Mouse (Mus musculus): ENCODE measurements at regions not wholly inside any gene's neighbourhood (a gene's known extent, or its start where the extent isn't known, plus 50 kb on each side); places are given as distances from the start of the nearest gene placed in this dataset.

DNA sequence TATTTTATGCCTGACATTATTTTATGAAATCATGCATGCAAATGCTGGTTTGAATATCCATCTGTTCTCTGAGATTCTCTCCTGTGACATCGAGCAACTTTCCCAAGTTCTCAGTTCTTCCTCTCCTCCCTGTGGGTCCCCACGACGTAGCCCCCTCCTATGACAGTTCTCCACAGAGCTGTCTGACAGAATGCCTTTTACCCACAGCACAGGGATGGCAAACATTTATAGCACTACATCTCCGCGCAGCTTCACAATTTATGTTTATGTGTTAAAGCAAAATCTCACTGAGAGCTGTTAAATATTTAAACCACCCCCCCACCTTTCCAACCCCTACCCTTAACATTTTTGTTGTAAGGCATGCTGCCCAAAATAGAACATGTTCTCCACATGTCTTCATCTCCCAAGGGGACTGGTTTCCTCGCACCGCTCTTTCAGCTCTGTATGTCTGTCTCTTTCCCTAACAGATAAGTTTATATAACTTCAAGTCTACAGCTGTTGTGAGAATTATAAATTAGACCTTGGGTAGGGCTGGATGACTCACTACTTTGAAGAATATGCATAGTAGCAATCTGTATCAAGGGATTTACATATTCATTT is 63.5 kb upstream of the Ndst3 start:
- DNase-seq = no peak

DNA sequence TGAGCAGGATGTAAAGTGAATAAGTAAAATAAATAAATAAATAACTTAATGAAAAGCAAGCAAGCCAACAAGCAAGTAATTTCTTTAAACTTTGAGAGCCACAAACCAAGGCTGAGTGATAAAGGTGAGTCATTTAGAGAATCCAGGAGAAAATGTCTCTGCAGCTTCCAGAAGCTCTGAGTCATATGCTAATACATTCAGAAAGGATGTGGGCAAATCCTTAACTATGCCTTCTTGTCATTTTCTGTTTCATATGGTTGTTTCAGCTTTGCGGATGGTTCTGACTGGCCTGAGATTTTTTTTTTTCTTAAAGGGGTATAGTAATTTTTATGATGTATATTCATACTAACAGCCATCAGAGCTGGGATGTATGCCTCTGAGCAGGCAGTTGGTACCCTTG is 64.3 kb upstream of the Ndst3 start:
- DNase-seq = no peak

DNA sequence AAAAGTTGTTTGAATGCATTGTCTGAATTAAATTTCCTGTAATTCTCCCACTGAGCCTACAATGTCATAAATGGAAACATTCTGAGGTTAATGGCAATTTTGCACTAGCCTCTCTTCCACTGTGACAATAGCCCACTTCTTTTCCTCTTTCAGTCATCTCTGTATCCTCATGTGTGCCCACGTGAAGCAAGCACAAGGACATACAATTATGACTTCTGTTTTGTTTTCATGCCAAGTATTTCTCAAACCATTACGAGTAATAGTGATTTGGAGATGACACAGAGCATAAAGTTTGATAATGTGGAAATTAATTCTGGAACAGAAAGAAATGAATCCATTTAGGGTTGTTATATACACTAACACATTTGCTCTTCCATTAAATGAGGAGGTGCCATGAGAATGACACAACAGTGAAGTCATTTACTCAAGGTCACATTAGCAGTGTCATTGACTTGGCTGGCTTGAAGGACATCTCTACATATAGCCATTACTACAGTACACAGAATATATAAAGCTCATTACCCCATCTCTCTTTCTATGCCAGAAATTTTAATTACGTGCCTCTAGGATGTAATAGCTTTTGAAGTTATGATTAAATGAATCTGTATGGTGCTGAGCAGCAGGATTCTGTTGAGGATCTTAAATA is 75.4 kb upstream of the Ndst3 start:
- DNase-seq = no peak

DNA sequence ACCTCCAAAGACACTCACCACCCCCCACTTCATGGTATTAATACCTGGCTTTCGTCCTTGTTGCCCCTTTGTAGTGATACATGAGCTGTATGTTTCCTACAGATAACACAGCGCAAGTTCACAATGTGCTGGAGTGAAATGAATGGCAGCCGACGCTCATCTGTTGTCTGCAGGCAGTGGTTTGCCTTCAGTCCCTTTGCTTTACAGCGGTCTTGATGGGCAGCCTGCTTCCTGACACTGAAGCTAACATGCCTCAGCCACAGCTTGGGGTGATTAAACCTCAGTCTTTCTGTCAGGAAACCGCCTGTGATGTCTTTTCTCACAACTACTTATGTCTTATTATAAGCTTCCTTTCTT is 75.9 kb upstream of the Ndst3 start:
- no peak for DNase-seq

DNA sequence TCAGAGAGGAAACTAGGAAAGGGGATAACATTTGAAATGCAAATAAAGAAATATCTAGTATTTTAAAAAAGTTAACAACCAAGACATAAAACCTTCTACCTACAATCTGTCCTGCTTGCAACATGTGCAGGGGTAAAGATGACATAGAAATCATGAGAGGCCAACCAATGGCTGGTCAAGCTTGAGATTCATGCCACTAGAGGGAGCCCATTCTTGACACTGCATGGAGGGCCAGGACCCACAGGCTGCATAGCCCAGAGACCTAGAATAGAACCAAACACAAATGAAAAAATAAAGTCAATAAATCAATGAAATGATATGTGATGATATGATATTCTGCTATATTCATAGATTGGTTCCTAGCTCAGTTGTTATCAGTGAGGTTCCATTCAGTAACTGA is 89.9 kb upstream of the Ndst3 start:
- no peak for DNase-seq

DNA sequence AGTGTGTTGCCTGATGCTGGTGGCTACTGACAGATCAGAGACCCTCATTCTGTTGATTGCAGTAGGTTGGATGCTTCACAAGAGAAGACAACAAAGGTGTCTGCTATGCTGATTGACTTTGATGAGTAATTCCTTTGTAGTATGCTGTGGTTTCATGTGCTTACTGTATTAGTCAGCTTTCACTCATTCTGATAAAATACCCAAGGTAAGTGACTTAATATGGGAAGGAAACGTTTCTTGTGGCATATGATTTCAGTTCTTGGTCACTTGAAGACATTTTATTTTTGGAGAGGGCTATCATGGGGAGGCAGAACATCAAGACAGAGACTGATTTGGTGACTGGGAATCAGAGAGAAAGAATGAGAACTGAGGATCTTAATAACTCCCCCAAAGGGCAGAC is 90.9 kb upstream of the Ndst3 start:
- DNase-seq = no peak

DNA sequence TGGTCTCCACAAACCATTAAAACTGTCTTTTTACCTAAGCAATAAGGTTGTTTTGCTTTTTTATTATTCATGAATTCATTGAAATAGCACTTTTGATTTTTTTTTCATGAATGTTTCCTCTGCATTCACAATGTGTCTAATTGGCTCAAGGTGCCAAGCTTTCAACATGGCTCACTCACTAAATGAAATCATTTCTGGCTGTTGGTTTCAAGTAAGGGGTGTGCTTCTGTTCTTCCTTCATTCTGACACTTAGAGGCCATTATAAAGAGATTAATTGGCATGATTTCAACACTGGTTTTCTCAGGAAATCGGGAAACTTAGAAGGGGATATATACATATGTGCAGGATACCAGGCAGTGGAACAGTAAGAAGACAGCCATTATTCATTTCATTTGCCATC is 93.5 kb upstream of the Ndst3 start:
- no peak for DNase-seq

DNA sequence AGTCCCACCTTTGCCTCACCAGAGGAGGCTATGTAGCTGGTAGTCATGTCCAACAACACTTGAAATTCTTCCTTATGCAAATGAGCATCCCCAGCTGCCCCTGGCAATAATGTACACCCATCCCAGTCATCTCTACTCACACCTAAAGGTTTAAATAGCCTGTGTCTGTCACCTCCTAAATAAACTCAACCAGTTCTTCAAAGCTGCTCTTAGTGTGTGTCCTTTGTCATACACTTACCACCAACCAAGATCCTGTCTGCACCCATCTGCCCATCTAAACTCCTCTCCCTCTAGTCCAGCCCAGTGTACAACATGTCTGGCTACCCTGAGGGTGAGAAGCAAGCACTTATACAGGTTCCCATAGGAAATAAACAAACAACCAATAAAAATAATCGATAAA is 103.4 kb upstream of the Ndst3 start:
- no peak for DNase-seq

DNA sequence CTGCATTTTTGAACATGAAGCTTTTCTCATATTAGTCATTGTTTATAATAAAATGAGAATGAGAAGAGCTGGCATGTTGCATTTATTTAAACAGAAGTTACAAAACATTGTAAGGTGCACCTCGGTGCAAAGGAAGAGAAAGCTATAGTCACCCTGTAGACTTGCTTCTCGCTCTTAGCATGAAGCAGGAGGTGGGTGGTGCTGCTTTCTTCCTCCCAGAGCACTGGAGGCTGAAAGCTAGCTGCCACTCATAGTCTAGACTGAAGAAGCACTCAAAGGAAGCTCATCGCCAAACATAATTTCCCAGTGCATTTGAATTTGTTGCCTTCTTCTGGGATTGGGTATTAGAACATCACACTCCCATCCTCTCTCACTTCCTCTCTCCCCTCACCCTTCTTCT is 114.7 kb upstream of the Ndst3 start:
- no peak for DNase-seq

DNA sequence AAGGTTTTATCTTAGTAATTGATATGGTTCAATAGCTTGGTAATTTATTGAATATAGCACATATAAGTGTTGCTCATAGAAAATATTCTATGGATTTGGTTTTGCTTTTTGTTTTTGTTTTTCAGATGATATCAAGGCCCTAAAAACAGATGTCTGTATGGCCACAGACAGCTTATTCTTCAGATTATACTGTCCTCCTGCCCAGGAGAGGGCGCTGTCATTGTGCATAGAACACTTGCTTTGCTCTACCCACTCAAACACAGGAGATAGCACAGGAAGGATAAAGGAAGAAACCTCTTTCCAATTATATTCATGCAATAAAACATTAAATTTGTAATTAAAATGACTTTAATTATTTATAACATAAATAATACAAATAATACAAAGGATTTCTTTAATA is 115.4 kb upstream of the Ndst3 start:
- DNase-seq = no peak

DNA sequence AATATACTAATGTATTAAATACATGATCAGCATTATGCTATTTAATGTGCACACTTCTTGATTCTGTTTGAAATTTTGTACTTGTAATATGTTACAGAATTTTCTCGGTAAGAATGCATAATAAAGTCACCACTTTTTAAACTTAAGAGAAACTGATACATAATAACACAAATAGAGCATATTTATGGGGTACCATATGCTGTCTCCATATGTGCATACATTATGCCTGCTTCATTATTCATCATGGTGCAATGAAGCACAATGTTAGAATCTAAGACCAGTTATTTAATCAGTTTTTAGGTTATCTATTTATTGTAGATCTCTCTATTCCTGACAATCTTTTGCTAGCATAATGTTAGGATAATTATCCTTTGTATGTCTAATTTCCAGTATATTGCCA is 115.9 kb upstream of the Ndst3 start:
- DNase-seq = no peak

DNA sequence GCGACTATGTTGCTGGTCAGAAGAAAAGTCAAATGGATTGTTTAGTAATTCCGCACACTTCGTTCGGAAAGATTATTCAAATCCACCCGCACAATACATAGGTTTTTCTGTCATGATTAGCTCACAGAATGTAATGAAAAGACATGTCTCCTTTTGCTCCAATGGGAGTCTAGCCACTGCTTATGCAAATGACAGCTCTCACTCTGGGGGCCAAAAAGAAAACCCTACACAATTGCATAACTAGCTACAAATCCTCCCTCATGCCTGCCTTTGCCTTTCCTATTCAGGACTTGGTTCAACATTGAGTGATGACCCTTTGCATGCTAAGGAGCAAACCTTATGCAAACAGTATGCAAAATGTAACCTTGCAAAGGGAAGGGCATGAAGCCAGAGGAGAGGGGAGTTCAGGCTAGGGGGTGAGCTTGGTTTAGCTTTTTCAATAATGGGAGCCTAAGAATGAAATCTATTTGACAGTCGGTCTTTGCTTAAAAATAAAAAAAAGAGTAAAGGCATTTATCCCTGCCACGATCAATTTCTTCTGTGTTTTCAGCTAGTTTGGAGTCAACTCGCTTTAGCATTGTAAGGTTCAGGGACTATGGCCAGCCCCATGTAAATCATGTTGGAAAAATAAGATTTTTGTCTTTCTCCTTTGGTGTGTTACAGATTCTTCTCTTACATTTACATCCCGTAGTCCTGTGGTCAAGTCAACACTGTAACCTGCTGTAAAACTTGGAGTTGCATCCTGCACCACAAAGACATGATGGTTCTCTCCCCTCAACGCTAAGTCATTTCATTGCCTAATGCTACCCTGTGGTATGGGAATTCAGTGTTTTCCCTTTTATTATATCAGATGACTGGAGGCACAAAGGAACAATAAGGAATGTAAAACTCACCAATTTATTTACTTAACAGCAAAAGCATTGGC is 119.6 kb upstream of the Ndst3 start:
- DNase-seq = no peak

DNA sequence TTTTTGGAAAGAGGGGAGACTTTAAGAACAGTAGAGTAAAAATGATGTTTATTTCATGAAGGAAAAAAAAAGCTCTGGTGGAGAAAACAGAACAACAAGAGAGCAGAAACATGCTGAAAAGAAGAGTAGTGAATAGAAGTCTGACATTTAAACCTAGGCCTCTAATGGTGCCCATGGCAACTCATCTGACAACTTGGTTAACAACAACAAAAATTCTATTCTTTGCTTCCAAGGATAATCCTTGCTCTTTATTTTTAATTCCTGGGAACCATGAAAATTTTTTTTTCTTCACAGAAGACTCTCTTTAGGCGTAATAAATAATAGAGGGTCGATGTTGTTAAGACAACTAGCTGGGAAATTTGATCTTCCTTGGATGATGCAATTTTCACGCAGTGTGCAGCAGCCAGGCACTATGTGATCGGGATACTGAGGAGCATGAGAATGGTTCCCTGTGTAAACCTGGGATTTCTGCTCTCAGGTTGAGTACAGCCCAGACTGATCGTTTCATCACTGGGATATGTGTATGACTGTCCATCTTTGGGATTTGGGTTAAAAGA is 120.4 kb upstream of the Ndst3 start:
- no peak for DNase-seq

DNA sequence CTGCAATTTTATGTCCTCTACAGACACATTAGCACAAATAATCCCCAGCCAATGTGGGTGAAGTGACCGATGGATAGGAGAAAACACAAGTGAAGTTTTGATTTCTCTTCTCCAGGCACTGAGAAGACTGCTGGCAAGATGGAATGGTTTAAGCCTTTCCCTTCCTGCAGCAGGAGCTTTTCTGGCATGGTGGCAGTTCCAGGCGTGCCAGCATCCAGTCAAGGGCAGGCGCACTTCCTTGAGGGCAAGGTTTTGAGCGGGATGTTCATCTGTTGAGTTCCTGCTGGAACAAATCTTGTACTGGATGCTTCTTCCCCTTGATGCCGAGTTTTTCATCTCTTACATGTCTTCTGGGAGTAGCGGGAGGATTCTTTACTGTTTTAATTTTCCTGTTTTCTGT is 138.1 kb upstream of the Ndst3 start:
- DNase-seq = no peak

DNA sequence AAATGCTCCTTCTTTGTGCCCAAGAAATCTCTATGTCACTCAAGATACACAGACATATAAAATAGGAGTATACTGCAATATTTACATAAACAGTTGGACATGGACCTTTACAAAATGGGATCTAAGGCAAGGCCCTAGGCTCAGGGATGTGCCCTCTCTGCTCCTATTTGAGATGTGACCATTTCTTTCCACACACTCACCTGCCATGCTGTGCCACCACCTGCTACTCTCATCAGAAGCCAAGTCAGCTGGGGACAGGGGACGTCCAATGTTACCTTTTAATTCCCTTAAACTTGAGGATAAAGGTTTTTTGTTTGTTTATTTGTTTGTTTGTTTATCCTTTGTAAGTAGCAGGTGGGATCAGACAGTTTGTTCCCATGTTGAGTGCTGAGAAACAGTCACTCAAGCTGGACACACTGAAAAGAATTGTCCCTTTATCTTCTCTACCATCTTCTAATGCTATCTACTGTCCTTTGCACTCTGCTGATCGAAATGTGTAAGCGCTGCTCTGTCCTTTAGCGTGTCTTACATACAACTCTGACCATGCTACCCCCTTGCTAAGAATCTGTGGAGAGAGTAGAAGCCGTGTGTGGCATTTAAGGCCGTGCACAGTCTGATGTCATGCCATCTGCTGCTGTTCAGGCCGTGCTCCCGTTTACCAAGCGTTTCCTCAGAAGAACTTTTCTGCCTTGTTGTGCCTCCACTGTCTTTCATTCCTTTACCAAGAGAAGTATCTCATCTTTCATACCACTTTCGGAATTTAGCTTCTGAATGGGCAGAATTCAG is 147.9 kb upstream of the Ndst3 start:
- DNase-seq = no peak

DNA sequence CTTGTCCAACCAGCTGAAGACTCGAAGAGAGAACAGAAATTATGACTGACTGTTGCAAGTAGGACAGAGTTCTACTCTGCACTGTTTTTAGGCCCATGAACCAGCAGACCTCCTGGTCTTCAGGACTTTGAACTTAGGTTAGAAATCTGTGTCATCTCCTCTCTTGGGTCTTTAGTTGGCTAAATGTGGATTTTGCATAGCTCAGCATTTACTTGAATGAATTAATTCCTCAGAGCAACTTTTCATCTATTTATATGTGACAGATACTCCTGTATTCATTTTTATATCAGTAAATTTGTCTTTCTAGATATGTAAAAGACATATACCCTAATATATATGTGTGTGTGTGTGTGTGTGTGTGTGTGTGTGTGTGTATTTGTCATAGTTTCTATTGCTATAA is 155.9 kb upstream of the Ndst3 start:
- no peak for DNase-seq

DNA sequence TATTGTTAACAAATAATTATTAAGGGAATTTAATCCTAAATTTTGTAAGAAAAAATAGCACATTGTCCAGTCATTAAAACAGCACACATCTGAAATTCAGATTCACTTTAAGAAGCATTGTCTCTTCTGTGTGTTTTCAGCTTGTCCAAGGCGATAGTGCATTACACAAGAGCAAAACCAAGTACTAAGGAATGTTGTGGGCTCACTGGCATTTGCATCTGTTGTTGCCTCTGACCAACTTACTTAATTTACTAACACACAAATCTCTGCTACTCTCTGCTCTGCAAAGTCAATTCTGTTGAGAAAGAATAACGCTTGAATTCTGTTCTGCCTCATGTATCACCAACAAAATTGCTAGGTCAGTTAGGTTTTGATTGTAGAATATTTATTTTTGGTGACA is 158.0 kb upstream of the Ndst3 start:
- DNase-seq = no peak

DNA sequence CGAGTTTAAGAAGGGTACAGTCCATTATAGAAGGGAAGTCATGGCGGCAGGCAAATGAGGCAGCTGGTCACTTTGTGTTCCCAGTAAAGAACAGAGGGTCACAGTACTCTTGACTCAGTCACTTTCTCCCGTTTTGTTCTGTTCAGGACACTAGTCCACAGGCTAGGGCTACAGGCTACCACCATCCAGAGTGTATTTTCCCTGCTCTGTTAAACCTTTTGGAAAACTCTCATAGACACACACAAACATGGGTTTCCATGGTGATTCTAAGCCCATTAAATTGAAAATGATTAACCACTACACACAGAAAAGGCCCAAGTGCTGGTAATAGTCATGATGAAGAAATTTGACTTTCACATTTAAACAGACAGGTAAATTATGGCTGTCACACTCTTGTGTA is 162.2 kb upstream of the Ndst3 start:
- DNase-seq = no peak

DNA sequence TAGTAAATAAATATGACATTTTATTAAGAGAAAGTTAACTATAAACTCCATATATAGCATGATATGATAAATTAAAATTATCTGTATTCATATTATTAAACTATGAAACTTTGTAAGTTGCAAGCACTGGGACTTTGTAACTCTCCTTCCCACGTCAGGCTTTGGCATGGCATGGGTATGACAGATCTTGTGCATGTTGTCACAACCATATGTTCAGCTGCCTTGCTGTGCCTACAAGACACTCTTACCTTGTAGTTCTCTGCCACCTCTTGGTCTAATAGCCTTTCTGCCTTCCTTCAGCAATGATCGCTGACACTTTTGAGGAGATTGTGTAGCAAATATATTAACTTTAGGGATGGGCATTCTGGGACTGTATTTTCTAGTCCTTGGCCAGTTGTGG is 183.1 kb upstream of the Ndst3 start:
- DNase-seq = no peak

DNA sequence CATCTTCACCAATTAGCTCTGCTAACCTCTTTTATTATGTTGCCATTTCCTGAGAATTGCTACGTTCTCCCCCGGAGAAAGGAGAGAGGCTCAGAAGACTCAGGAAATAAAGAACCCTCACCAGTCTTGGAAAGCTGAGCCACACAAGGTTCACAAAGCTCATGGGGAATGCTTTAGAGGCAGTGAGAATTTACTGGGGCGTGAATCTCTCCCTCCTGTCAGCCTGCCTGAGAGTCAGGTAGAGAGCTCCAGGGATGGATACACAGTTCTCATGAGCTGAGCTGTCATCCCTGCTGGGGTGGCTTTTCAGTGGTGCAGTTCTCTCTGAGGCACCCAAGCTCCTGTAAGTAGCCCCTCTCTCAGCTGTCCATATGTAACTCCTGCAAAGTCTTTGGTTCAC is 203.0 kb upstream of the Ndst3 start:
- no peak for DNase-seq

DNA sequence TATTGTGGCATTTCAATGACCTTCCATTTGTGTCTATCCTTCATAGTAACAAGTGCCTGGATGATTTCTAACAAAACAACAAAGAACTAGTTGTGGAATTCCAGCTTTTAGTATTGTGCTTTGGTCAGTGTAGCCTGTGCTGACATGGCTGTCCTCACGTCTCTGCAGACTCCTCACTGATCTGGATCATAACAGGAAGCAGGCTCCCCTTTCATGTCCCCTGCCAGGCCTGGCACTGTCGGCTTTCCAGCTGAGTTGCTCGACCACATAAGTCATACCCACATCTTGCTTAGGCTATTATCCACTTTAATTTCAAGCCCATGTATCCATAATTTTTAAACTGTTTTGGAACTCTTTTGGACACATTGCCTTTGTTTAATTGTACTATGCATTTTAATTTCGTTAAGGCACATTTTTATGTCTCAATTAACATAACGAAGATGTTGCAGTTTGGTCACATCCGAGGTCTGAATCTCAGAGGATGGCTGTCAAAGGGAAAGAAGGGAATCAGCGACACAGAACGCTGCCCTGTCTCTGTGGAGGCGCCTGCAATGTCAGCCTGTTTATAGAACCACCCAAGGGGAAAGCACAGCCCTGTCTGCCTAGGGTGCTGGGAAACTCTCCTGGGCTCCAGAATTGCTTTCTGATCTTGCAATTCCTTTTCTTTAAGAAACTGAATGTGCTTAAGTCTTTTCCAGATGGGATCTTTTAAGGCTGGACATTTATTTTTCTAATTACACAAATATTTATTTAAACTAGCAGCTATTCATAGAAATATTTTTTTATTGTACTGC is 215.5 kb upstream of the Ndst3 start:
- no peak for DNase-seq

DNA sequence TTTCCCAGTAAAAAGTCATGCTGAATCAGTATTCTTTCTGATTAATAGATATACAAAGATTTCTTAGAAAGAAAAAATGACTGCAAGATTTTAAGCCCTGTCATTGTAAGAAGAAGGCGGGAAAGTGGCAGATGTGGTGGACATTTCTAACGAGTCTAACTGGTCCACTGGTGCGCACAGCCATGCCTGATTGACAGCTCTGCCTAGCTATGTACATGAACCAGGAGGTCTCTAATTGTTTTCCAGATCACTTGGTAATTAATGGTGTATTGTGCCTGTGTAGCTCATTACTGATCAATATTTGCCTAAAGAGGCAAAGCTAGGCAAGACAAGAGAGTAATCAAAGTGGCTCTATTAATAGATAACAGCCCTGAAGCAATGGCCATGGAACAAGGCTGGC is 227.5 kb upstream of the Ndst3 start:
- no peak for DNase-seq
